Mouse (Mus musculus) C2C12 (cell line): ENCODE results near the gene Gucd1. TPM values are rescaled to one million over a fixed set of nuclear protein-coding genes. Genes with fewer than 3 reads are reported as not detected.

Source experiments
- H3K27me3 ChIP-seq: one replicate; pipeline ENCODE4 v1.6.1; 2011; ENCODE audit not compliant: control insufficient read depth, insufficient read depth, insufficient read length
- H3K36me3 ChIP-seq: one replicate; pipeline ENCODE4 v1.6.1; 2011; ENCODE audit not compliant: control insufficient read depth, insufficient read depth
- H3K4me3 ChIP-seq: one replicate; pipeline ENCODE4 v1.5.1; 2011; ENCODE audit warnings: mild to moderate bottlenecking, control low read depth; ENCODE audit not compliant: poor library complexity, insufficient read depth, severe bottlenecking
- H3K79me2 ChIP-seq: one replicate; pipeline ENCODE4 v1.6.1; 2011; ENCODE audit not compliant: control insufficient read depth, insufficient read depth
- H3K79me3 ChIP-seq: one replicate; pipeline ENCODE4 v1.6.1; 2011; ENCODE audit warnings: low read depth, control low read depth
- H3ac ChIP-seq: one replicate; pipeline ENCODE3; 2011; ENCODE audit warnings: low read depth; ENCODE audit not compliant: control insufficient read depth, insufficient read length
- CEBPB ChIP-seq: IDR thresholded peaks from one replicate; pipeline ENCODE4 v1.6.1; 2011; ENCODE audit warnings: low read depth, mild to moderate bottlenecking, control low read depth, moderate library complexity
- CTCF ChIP-seq: IDR thresholded peaks from one replicate; pipeline ENCODE4 v1.5.1; 2011; ENCODE audit not compliant: control insufficient read depth, insufficient read depth, insufficient read length
- FOSL1 ChIP-seq: IDR thresholded peaks from one replicate; pipeline ENCODE4 v1.8.0; 2011; ENCODE audit warnings: mild to moderate bottlenecking, low read length; ENCODE audit not compliant: poor library complexity, insufficient read depth, severe bottlenecking
- MAX ChIP-seq: IDR thresholded peaks from one replicate; pipeline ENCODE4 v1.6.1; 2011; ENCODE audit warnings: mild to moderate bottlenecking, control low read depth
- MYOD1 ChIP-seq: IDR thresholded peaks from one replicate; pipeline ENCODE4 v1.6.1; 2011; ENCODE audit warnings: low read depth; ENCODE audit not compliant: control insufficient read depth, insufficient read length
- MYOG ChIP-seq: IDR thresholded peaks from one replicate; pipeline ENCODE4 v1.6.1; 2011; ENCODE audit not compliant: control insufficient read depth, insufficient read length; ENCODE audit errors: extremely low read depth
- USF1 ChIP-seq: IDR thresholded peaks from one replicate; pipeline ENCODE4 v1.6.1; 2011; ENCODE audit warnings: low read depth, mild to moderate bottlenecking, control low read depth, moderate library complexity
- polyA plus RNA-seq: library from polyadenylated mRNA; unstranded; fragments of >200 nt; fragmentation: generic; extraction: Trizol; gene quantifications from one replicate; pipeline ENCODE4 v1.2.1, GENCODE M21; 2012; ENCODE audit warnings: missing spikeins

The Gucd1 gene
- polyA plus RNA-seq, 1 experiment = 15.7 TPM

GRCm38 (mm10) chr10:75339377-75339776 lies 178.4 kb downstream of the Gucd1 start:
- Histone ChIP-seq H3K79me2 (no peaks in the 10 kb centered on the region), H3K79me3 (no peaks in the 10 kb centered on the region), H3K27me3 (no peaks in the 10 kb centered on the region), H3K4me3 (no peak overlapping the region), H3K36me3 (no peaks in the 10 kb centered on the region), H3ac (no peak overlapping the region)
- no peak for TF ChIP-seq USF1
- no peak for TF ChIP-seq MYOD1
- TF ChIP-seq FOSL1 = no peak
- TF ChIP-seq CEBPB = no peak
- TF ChIP-seq MYOG = no peak
- no peak for TF ChIP-seq MAX

- no peak overlapping the region for H3ac ChIP-seq
- H3K36me3 ChIP-seq = no peaks in the 10 kb centered on the region
- TF ChIP-seq FOSL1 (no peak), CTCF (no peak), MAX (no peak), MYOD1 (no peak), CEBPB (no peak)
- no peaks in the 10 kb centered on the region for H3K27me3 ChIP-seq
- no peaks in the 10 kb centered on the region for H3K79me2 ChIP-seq
- no peak overlapping the region for H3K4me3 ChIP-seq
- no peaks in the 10 kb centered on the region for H3K79me3 ChIP-seq
Observed at GRCm38 (mm10) chr10:75338852-75339251, 178.9 kb downstream of the Gucd1 start.

DNA sequence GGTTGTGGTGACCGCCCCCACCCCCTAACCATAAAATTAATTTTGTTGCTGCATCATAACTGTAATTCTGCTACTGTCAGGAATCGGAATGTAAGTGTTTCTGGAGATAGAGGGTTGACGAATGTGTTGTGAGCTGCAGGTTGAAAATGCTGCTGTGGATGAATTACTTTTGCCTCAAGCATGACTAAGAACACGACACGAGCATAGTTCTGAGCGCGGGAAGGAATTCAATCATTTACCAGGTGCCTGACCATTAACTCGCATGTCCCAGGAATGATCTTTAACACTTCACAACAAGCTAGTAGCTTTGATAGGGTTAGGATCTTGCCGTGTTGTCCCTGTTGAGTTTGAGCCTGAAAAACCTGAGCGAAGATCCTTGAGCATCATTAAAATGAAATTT lies 180.5 kb downstream of the Gucd1 start:
- no peak for TF ChIP-seq CEBPB
- no peak for TF ChIP-seq CTCF
- no peak for TF ChIP-seq MYOG
- H3K4me3 ChIP-seq = no peak overlapping the region
- no peaks in the 10 kb centered on the region for H3K36me3 ChIP-seq
- H3K79me2 ChIP-seq = no peaks in the 10 kb centered on the region
- no peaks in the 10 kb centered on the region for H3K27me3 ChIP-seq
- no peaks in the 10 kb centered on the region for H3K79me3 ChIP-seq
- no peak overlapping the region for H3ac ChIP-seq

- H3K79me2 ChIP-seq = no peaks in the 10 kb centered on the region
- H3K4me3 ChIP-seq = no peak overlapping the region
- no peaks in the 10 kb centered on the region for H3K79me3 ChIP-seq
- no peaks in the 10 kb centered on the region for H3K36me3 ChIP-seq
- H3ac ChIP-seq = no peak overlapping the region
- H3K27me3 ChIP-seq = no peaks in the 10 kb centered on the region
- no peak for TF ChIP-seq MAX
- no peak for TF ChIP-seq CEBPB
- TF ChIP-seq FOSL1 = no peak
- no peak for TF ChIP-seq MYOD1
- TF ChIP-seq CTCF = no peak
- TF ChIP-seq MYOG = no peak
- no peak for TF ChIP-seq USF1
Observed at GRCm38 (mm10) chr10:75335075-75335474, 182.7 kb downstream of the Gucd1 start.

DNA sequence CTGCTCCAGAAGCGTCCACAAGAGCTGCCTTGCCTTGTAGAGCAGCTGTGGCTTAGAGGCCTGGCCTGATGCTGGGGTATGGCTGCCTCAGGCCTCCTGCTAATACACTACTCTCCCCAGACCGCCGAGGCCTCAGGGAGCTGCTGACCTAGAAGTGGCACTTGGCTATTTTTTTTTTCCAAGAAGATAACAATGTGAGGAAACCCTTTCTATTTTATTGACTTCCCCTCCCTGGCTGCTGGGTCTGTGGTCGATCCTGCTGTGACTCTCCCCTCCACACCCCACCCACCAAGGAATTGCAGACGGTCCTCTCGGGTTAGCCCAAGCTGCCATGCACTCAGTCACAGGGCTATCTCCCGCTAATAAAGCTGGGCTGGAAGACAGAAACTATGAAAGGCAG lies 183.6 kb downstream of the Gucd1 start:
- no peak overlapping the region for H3K4me3 ChIP-seq
- H3K79me3 ChIP-seq = no peaks in the 10 kb centered on the region
- H3K27me3 ChIP-seq = no peaks in the 10 kb centered on the region
- H3K79me2 ChIP-seq = no peaks in the 10 kb centered on the region
- H3K36me3 ChIP-seq = no peaks in the 10 kb centered on the region
- no peak overlapping the region for H3ac ChIP-seq
- TF ChIP-seq FOSL1 (no peak), USF1 (no peak), CEBPB (no peak), MYOG (no peak), MAX (no peak), MYOD1 (no peak), CTCF (no peak)

DNA sequence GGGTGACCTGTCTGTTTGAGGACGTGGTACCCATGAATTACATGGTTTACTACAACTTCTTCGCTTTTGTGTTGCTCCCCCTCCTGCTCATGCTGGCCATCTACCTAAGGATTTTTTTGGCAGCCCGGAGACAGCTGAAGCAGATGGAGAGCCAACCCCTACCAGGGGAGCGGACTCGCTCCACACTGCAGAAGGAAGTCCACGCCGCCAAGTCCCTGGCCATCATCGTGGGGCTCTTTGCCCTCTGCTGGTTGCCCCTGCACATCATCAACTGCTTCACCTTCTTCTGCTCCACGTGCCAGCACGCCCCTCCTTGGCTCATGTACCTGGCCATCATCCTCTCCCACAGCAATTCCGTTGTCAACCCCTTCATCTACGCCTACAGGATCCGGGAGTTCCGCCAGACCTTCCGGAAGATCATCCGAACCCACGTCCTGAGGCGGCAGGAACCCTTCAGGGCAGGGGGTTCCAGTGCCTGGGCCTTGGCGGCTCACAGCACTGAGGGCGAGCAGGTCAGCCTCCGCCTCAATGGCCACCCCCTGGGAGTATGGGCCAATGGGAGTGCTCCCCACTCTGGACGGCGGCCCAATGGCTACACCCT lies 184.5 kb downstream of the Gucd1 start:
- no peaks in the 10 kb centered on the region for H3K79me3 ChIP-seq
- no peak for TF ChIP-seq CEBPB
- TF ChIP-seq CTCF = no peak
- no peak for TF ChIP-seq MYOG
- no peak for TF ChIP-seq FOSL1
- H3K79me2 ChIP-seq = no peaks in the 10 kb centered on the region
- H3K4me3 ChIP-seq = no peak overlapping the region
- no peaks in the 10 kb centered on the region for H3K36me3 ChIP-seq
- no peak overlapping the region for H3ac ChIP-seq
- H3K27me3 ChIP-seq = no peaks in the 10 kb centered on the region
